Mouse (Mus musculus): ENCODE measurements at regions not wholly inside any gene's neighbourhood (a gene's known extent, or its start where the extent isn't known, plus 50 kb on each side); places are given as distances from the start of the nearest gene placed in this dataset.
A peak's percentile ranks its signal among the peaks of the same experiment; 100 is the strongest.

GRCm38 (mm10) chr8:89850209-89850796 is 497.8 kb downstream of the Tox3 start:
- peak; percentile 18; the same call in 1 of the 2 replicates for TF ChIP-seq CTCF (IDR thresholded peaks at IDR 0.05; ENCODE audit: low read depth)
- TF ChIP-seq EP300 (IDR thresholded peaks at IDR 0.05; ENCODE audit: low read depth), result no peak
